Mouse (Mus musculus) small intestine, adult 2 months (tissue): ENCODE measurements around the gene Ccdc167.

ENCODE experiments used
- CTCF ChIP-seq: fragments of 200-500 bp; IDR thresholded peaks from 2 replicates; pipeline ENCODE4 v1.5.1; 2012; ENCODE audit warnings: low read depth, mild to moderate bottlenecking, control low read depth, inconsistent platforms, low read length, moderate library complexity, mixed read lengths; ENCODE audit not compliant: insufficient replicate concordance, insufficient read length; ENCODE audit errors: extremely low read depth
- POLR2A ChIP-seq: fragments of 200-500 bp; IDR thresholded peaks from 2 replicates; pipeline ENCODE4 v1.6.1; 2012; ENCODE audit warnings: low read depth, mild to moderate bottlenecking, control low read depth, inconsistent platforms, low read length, moderate library complexity

DNA sequence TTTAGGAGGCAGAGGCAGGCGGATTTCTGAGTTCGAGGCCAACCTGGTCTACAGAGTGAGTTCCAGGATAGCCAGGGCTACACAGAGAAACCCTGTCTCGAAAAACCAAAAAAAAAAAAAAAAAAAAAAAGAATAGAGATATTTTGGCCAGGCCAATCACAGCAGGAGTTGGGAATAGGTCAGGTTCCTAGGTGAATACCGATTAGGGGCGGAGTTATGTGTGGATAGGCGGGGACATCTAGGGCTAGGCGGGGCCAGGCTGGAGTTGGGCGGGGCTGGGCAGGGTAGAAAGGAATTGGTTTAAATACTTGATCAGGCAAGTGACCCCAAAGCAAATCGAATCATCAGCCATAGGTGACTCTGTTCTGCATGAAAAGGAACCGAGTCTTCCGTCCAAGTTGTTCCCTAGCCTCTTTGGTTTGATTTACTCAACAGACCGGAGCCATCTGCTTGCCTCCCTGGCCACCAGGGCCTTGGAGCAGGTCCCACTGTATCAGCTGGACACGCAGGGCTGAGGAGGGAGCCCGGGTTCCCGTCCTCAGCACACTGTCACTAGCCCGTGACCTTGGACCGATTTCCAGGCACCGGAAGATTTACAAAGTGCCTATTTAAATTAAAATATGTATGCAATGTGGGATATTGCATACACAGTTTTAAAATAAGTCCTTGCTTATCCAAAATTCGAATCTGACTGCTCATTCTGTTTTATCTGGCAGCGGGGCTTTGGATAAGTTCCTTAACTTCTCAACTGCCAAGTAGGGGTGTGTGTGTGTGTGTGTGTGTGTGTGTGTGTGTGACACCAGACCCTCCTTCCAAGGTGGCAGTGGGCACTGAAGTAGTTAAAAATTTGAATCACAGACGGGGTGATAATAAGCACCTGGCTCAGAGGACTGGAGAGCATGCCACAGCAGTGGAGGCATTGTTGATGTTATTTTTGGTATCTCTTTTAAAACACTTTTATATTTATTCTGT lies 43.8 kb upstream of the Ccdc167 start:
- TF ChIP-seq CTCF (no peak), POLR2A (no peak)
